31 mouse cellular contexts compared by ENCODE assay signal in genomic region chr7:51964681-51965080, GRCm38 (mm10). TPM values are rescaled to one million over a fixed set of nuclear protein-coding genes. Genes with fewer than 3 reads are reported as not detected.
A peak's percentile ranks its signal among the peaks of the same experiment; 100 is the strongest.
DNase-seq lines count a peak whose midpoint lies in the region; ATAC-seq and TF ChIP-seq lines count a peak whose summit lies in the region.
"Had no signal": no experiment of that assay in that cellular context is flagged by ENCODE, and none has a peak within 500 bp of the region (broad histone marks: within the 10 kb centered on the region; RNA-seq: fewer than 3 reads in every experiment).

No protein-coding gene starts in this region.

- intact Hi-C loops in left cerebral cortex, postnatal 4 days (cut with DNase I): no loop called here

- peaks cover 8% of the 10 kb centered on the region for H3K9me3 ChIP-seq in CH12.LX (replicated peaks; ENCODE audit: low read length)
- no peaks in the 10 kb centered on the region for H3K9me3 ChIP-seq in kidney, embryonic 15.5 days (replicated peaks)
- H3K9me3 ChIP-seq: forebrain, embryonic 13.5 days; heart, embryonic 12.5 days; hindbrain, embryonic 12.5 days; megakaryocyte, embryonic 14.5 days had no signal

- no peak overlapping the region for H3K27ac ChIP-seq in CH12.LX (ENCODE audit: insufficient read depth, low read depth)
- no peak overlapping the region for H3K27ac ChIP-seq in kidney, embryonic 15.5 days
- H3K27ac ChIP-seq: forebrain, embryonic 13.5 days; gastrocnemius, adult 2 months; hindbrain, embryonic 12.5 days had no signal

- peak; percentile 59 for DNase-seq in adrenal gland, adult 2 months
- DNase-seq in adrenal gland, postnatal 25 days: no peak
- DNase-seq in left cerebral cortex, adult 11 months (ENCODE audit: low spot score): peak; percentile 24
- DNase-seq in left cerebral cortex, postnatal 4 days: no peak
- DNase-seq in CH12.LX (ENCODE audit: extremely low read depth): peak; percentile 8
- peak; percentile 16 for DNase-seq in gonadal fat pad, adult 2 months (ENCODE audit: low read depth)
- no peak for DNase-seq in cerebellum, adult 8-10 months
- DNase-seq: cerebellum, adult 2 months; gastrocnemius, adult 2 months; heart, postnatal 14 days; kidney, adult 2 months; kidney, postnatal 14 days; lung, adult 18-20 months; lung, postnatal 14 days; midbrain, embryonic 14.5 days; spleen, adult 18-20 months; thymus, postnatal 4 days had no signal

- TF ChIP-seq CTCF in CH12.LX (conservative IDR thresholded peaks at IDR 0.05 in 1 of 2, IDR thresholded peaks at IDR 0.05 in 1 of 2; ENCODE audit: low read depth in 2 of 2, low read length in 2 of 2): no peak

- no peak for TF ChIP-seq RAD21 in CH12.LX (IDR thresholded peaks at IDR 0.05; ENCODE audit: low read depth, low read length)

- no peak overlapping the region for H3K4me3 ChIP-seq in CH12.LX (replicated peaks in 1 of 3; ENCODE audit: low read depth in 2 of 3, low read length in 2 of 3, poor library complexity in 1 of 3)
- H3K4me3 ChIP-seq in kidney, embryonic 15.5 days (replicated peaks): no peak overlapping the region
- H3K4me3 ChIP-seq: erythroblast, embryonic 14.5 days; forebrain, embryonic 13.5 days; gastrocnemius, adult 2 months; heart, embryonic 12.5 days; hindbrain, embryonic 12.5 days; megakaryocyte, embryonic 14.5 days had no signal

- no peak for ATAC-seq in kidney, embryonic 15.5 days (replicated peaks; ENCODE audit: low FRiP score)
- ATAC-seq: forebrain, embryonic 13.5 days; inflammation-experienced regulatory T-cells, adult 6 months had no signal

- no peaks in the 10 kb centered on the region for H3K27me3 ChIP-seq in CH12.LX (replicated peaks)
- no peaks in the 10 kb centered on the region for H3K27me3 ChIP-seq in kidney, embryonic 15.5 days
- H3K27me3 ChIP-seq: forebrain, embryonic 13.5 days; heart, embryonic 12.5 days; hindbrain, embryonic 12.5 days; megakaryocyte, embryonic 14.5 days had no signal

- no peaks in the 10 kb centered on the region for H3K36me3 ChIP-seq in CH12.LX (replicated peaks in 1 of 2; ENCODE audit: control insufficient read depth in 1 of 2, insufficient read depth in 1 of 2, low read length in 1 of 2)
- H3K36me3 ChIP-seq in kidney, embryonic 15.5 days: no peaks in the 10 kb centered on the region
- H3K36me3 ChIP-seq: heart, embryonic 12.5 days; hindbrain, embryonic 12.5 days had no signal

- no peak for TF ChIP-seq EP300 in CH12.LX (IDR thresholded peaks at IDR 0.05; ENCODE audit: low read length)

- in situ Hi-C loops in CH12.LX (cut with MboI; ENCODE audit: low pct_ligation_motif_present, low pct_unique_long_range_greater_than_20kb, low sequenced_read_pairs): no loop called here

- H3K4me2 ChIP-seq in CH12.LX (ENCODE audit: insufficient read depth, low read depth, poor library complexity, severe bottlenecking): no peak overlapping the region
- H3K4me2 ChIP-seq in kidney, embryonic 15.5 days: no peak overlapping the region
- H3K4me2 ChIP-seq: forebrain, embryonic 13.5 days; heart, embryonic 12.5 days; hindbrain, embryonic 12.5 days; liver, embryonic 11.5 days had no signal

- no peak for TF ChIP-seq POLR2A in CH12.LX (IDR thresholded peaks at IDR 0.05; ENCODE audit: low read depth, low read length)

- dilution Hi-C loops in CH12.LX (cut with MboI; ENCODE audit: extremely low pct_ligation_motif_present, extremely low pct_unique_long_range_greater_than_20kb, low sequenced_read_pairs): no loop called here

- H3K9ac ChIP-seq in CH12.LX (ENCODE audit: insufficient read depth, low read depth): no peak overlapping the region
- H3K9ac ChIP-seq in kidney, embryonic 15.5 days: no peak overlapping the region
- H3K9ac ChIP-seq: forebrain, embryonic 13.5 days; heart, embryonic 12.5 days; hindbrain, embryonic 12.5 days had no signal

- 76% methylated on average over 7 of the region's 7 CpGs for WGBS in kidney, embryonic 15.5 days

- H3K79me2 ChIP-seq in CH12.LX (replicated peaks; ENCODE audit: control insufficient read depth, extremely low read depth, insufficient read depth, poor library complexity, severe bottlenecking): no peaks in the 10 kb centered on the region

- no peaks in the 10 kb centered on the region for H3K4me1 ChIP-seq in CH12.LX (ENCODE audit: control insufficient read depth in 1 of 2, insufficient read depth in 2 of 2)
- H3K4me1 ChIP-seq in kidney, embryonic 15.5 days: no peaks in the 10 kb centered on the region
- H3K4me1 ChIP-seq: heart, embryonic 12.5 days; megakaryocyte, embryonic 14.5 days had no signal

TF ChIP-seq in CH12.LX, 34 proteins besides CTCF, POLR2A, EP300 and RAD21:
- TF ChIP-seq RCOR1 (conservative IDR thresholded peaks at IDR 0.05; ENCODE audit: low read depth, low read length): no peak
- TF ChIP-seq NRF1 (IDR thresholded peaks at IDR 0.05; ENCODE audit: low read depth, low read length): no peak
- no peak for TF ChIP-seq ZKSCAN1 (IDR thresholded peaks at IDR 0.05; ENCODE audit: borderline replicate concordance, low read depth, low read length)
- TF ChIP-seq MEF2A (IDR thresholded peaks at IDR 0.05; ENCODE audit: borderline replicate concordance, low read depth, low read length): no peak
- no peak for TF ChIP-seq ZMIZ1 (IDR thresholded peaks at IDR 0.05; ENCODE audit: low read depth, low read length)
- no peak for TF ChIP-seq USF2 (conservative IDR thresholded peaks at IDR 0.05; ENCODE audit: low read depth, low read length)
- no peak for TF ChIP-seq GABPA (IDR thresholded peaks at IDR 0.05; ENCODE audit: insufficient replicate concordance, low read depth, low read length)
- TF ChIP-seq CHD2 (IDR thresholded peaks at IDR 0.05; ENCODE audit: low read length): no peak
- no peak for TF ChIP-seq PAX5 (IDR thresholded peaks at IDR 0.05; ENCODE audit: low read length)
- no peak for TF ChIP-seq MAFK (IDR thresholded peaks at IDR 0.05; ENCODE audit: insufficient replicate concordance, low read length)
- TF ChIP-seq SMC3 (IDR thresholded peaks at IDR 0.05; ENCODE audit: low read depth, low read length): no peak
- TF ChIP-seq KAT2A (IDR thresholded peaks at IDR 0.05; ENCODE audit: insufficient replicate concordance, low read length): no peak
- no peak for TF ChIP-seq ETS1 (conservative IDR thresholded peaks at IDR 0.05; ENCODE audit: low read depth, low read length)

RNA-seq across cellular contexts. Expression of gene Svip, which starts 41.1 kb away (rescaled TPM):
- 10 to 100 TPM; 23.0 to 26.7 TPM for total RNA-seq in adrenal gland, adult 2 months (2021)
- 2.9 and 3.1 TPM in 2 replicates for polyA plus RNA-seq in adrenal gland, adult 2 months (2012; rRNA removed)
- 29.4 and 35.8 TPM in 2 replicates for total RNA-seq in adrenal gland, postnatal 25 days (2021)
- total RNA-seq in left cerebral cortex, postnatal 4 days (2021): 10 to 100 TPM; 17.4 to 21.8 TPM
- total RNA-seq in CH12.LX (2012; rRNA removed): not detected in 2 replicates
- total RNA-seq in CH12.LX (2014; rRNA removed): not detected in 2 replicates
- not detected in 2 replicates for polyA plus RNA-seq in CH12.LX (2012; ENCODE audit: insufficient read length, low read depth)
- 6.9 and 8.3 TPM in 2 replicates for polyA plus RNA-seq in gonadal fat pad, adult 2 months (2012; rRNA removed)
- polyA plus RNA-seq in kidney, embryonic 15.5 days (2015; fragmentation: Nextera tagmentation; extraction: Ambion mirVana): 8.9 and 9.8 TPM in 2 replicates

RNA-seq across cellular contexts. Expression of gene 1700015G11Rik, which starts 50.8 kb away (rescaled TPM):
- total RNA-seq in adrenal gland, adult 2 months (2021): not detected
- polyA plus RNA-seq in adrenal gland, adult 2 months (2012; rRNA removed): not detected in 2 replicates
- not detected in 2 replicates for total RNA-seq in adrenal gland, postnatal 25 days (2021)
- not detected for total RNA-seq in left cerebral cortex, postnatal 4 days (2021)
- not detected in 2 replicates for total RNA-seq in CH12.LX (2012; rRNA removed)
- total RNA-seq in CH12.LX (2014; rRNA removed): not detected in 2 replicates
- polyA plus RNA-seq in CH12.LX (2012; ENCODE audit: insufficient read length, low read depth): not detected in 2 replicates
- polyA plus RNA-seq in gonadal fat pad, adult 2 months (2012; rRNA removed): 0.49 and 2.8 TPM in 2 replicates
- not detected in 2 replicates for polyA plus RNA-seq in kidney, embryonic 15.5 days (2015; fragmentation: Nextera tagmentation; extraction: Ambion mirVana)
- total RNA-seq: gastrocnemius, adult 2 months; granulocyte monocyte progenitor cell, adult 5-6 weeks; heart, postnatal 14 days; MEL had no signal
- polyA plus RNA-seq: cerebellum, adult 2 months; cortical plate, adult 2 months; embryonic facial prominence, embryonic 11.5 days; erythroblast, embryonic 14.5 days; forebrain, embryonic 13.5 days; heart, embryonic 12.5 days; hindbrain, embryonic 12.5 days; inflammation-experienced regulatory T-cells, adult 6 months; kidney, adult 2 months; limb, embryonic 11.5 days; liver, embryonic 11.5 days; midbrain, embryonic 14.5 days; neural tube, embryonic 14.5 days had no signal

Comparison
In these comparisons a context has a peak if more than half of its experiments do, and no peak if none do; other contexts are left out.
1. DNase-seq: peak in adrenal gland, adult 2 months (single experiment), left cerebral cortex, adult 11 months (single experiment), CH12.LX (single experiment) and gonadal fat pad, adult 2 months (single experiment); none in adrenal gland, postnatal 25 days (single experiment), left cerebral cortex, postnatal 4 days (single experiment) and cerebellum, adult 8-10 months (single experiment).
2. RNA of gene Svip, which starts 41.1 kb away (total RNA-seq): 29.4 to 35.8 TPM in adrenal gland, postnatal 25 days, 23.0 to 26.7 TPM in adrenal gland, adult 2 months and 17.4 to 21.8 TPM in left cerebral cortex, postnatal 4 days; not detected in CH12.LX; every median in the first group is over 10 times any median in the second.